Mouse (Mus musculus): Measurements from ENCODE around the gene Fam98a. TPM values are rescaled to one million over a fixed set of nuclear protein-coding genes. Genes with fewer than 3 reads are reported as not detected.

Gene Fam98a
- polyA plus RNA-seq, 1 experiment from 2014 or later: 7.9 TPM

- no peak for TF ChIP-seq CTCF (IDR thresholded peaks at IDR 0.05; ENCODE audit: low read depth)
- no peaks in the 10 kb centered on the region for H3K9me3 ChIP-seq (ENCODE audit: low read depth, low read length)
- no peak overlapping the region for H3K4me3 ChIP-seq (ENCODE audit: low read depth, low read length)
- H3K4me2 ChIP-seq: no peak overlapping the region
- no peaks in the 10 kb centered on the region for H3K36me3 ChIP-seq (ENCODE audit: insufficient read depth)
- no peaks in the 10 kb centered on the region for H3K27me3 ChIP-seq (ENCODE audit: insufficient read depth, low read length)
- DNase-seq: no peak
- 73% methylated on average over 10 of the region's 10 CpGs for WGBS
- H3K4me1 ChIP-seq (ENCODE audit: insufficient read depth): no peaks in the 10 kb centered on the region
- no peak overlapping the region for H3K9ac ChIP-seq
- ATAC-seq (ENCODE audit: insufficient read depth): no peak
- no peak overlapping the region for H3K27ac ChIP-seq (ENCODE audit: low read depth)
Measured at GRCm38 (mm10) chr17:75506708-75507641, 44.8 kb downstream of the Fam98a start.

DNA sequence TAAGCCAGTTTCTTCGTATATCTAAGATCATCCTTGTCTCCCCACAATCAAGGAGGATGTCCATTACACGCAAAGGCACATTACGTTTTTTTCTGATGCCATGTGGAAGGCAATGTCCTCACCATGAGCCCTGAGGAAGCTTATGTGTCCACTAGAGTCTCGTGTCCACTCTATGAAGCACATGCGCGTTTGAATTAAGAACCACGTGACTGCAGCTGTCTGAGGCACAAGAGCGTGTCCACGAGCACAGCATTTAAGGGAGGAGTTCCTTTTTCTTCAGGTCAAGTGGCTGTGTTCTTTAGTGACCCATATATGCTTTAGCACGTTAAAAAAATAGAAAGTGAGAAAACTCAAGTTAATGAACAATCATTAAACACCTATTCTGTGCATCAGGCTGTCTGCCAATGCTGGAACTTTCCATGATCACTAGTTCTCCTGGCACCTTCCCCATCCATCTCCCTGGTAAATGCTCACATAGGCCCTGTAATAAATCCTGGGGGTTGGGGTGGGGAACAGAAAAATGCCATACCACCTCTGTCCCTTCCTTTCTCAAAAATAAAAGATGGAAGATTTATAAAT is 45.6 kb downstream of the Fam98a start:
- DNase-seq (no peak), ATAC-seq (ENCODE audit: insufficient read depth) (no peak)
- no peak overlapping the region for H3K4me2 ChIP-seq
- H3K9me3 ChIP-seq (ENCODE audit: low read depth, low read length): no peaks in the 10 kb centered on the region
- no peaks in the 10 kb centered on the region for H3K4me1 ChIP-seq (ENCODE audit: insufficient read depth)
- no peak overlapping the region for H3K4me3 ChIP-seq (ENCODE audit: low read depth, low read length)
- H3K9ac ChIP-seq: no peak overlapping the region
- WGBS: 78% methylated on average over 10 of the region's 10 CpGs
- H3K27me3 ChIP-seq (ENCODE audit: insufficient read depth, low read length): no peaks in the 10 kb centered on the region
- H3K27ac ChIP-seq (ENCODE audit: low read depth): no peak overlapping the region
- no peak for TF ChIP-seq CTCF (IDR thresholded peaks at IDR 0.05; ENCODE audit: low read depth)
- no peaks in the 10 kb centered on the region for H3K36me3 ChIP-seq (ENCODE audit: insufficient read depth)

DNA sequence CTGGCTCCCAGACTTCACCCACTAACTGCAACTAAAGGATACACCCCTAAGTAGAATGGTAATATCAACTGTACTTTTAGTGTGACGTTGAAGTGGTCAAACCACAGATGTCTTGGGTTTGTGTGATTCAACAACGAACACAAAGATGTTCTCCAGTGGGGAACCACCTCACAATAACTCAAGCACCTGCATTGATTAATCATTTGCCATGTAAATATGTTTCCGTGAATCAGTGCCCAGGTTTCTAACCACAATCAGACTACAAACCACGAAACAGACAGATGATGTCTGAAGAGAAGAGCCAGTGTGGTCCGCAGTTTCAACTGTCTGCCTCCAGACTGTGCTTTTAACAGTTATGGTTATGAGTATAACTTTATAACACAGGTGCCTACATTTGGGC is 46.7 kb downstream of the Fam98a start:
- DNase-seq (no peak), ATAC-seq (ENCODE audit: insufficient read depth) (no peak)
- Histone ChIP-seq H3K4me2 (no peak overlapping the region), H3K9ac (no peak overlapping the region), H3K4me3 (ENCODE audit: low read depth, low read length) (no peak overlapping the region), H3K36me3 (ENCODE audit: insufficient read depth) (no peaks in the 10 kb centered on the region), H3K4me1 (ENCODE audit: insufficient read depth) (no peaks in the 10 kb centered on the region), H3K9me3 (ENCODE audit: low read depth, low read length) (no peaks in the 10 kb centered on the region), H3K27me3 (ENCODE audit: insufficient read depth, low read length) (no peaks in the 10 kb centered on the region), H3K27ac (ENCODE audit: low read depth) (no peak overlapping the region)
- WGBS: 79% methylated on average over 5 of the region's 5 CpGs
- no peak for TF ChIP-seq CTCF (IDR thresholded peaks at IDR 0.05; ENCODE audit: low read depth)

- no peak for ATAC-seq (ENCODE audit: insufficient read depth)
- H3K4me1 ChIP-seq (ENCODE audit: insufficient read depth): no peaks in the 10 kb centered on the region
- no peak overlapping the region for H3K9ac ChIP-seq
- DNase-seq: no peak
- TF ChIP-seq CTCF (IDR thresholded peaks at IDR 0.05; ENCODE audit: low read depth): no peak
- H3K4me3 ChIP-seq (ENCODE audit: low read depth, low read length): no peak overlapping the region
- H3K27ac ChIP-seq (ENCODE audit: low read depth): no peak overlapping the region
- whole genome bisulfite sequencing: 82% methylated on average over 3 of the region's 3 CpGs
- no peaks in the 10 kb centered on the region for H3K36me3 ChIP-seq (ENCODE audit: insufficient read depth)
- H3K4me2 ChIP-seq: no peak overlapping the region
- no peaks in the 10 kb centered on the region for H3K9me3 ChIP-seq (ENCODE audit: low read depth, low read length)
- H3K27me3 ChIP-seq (ENCODE audit: insufficient read depth, low read length): no peaks in the 10 kb centered on the region
Measured at GRCm38 (mm10) chr17:75503031-75503430, 48.7 kb downstream of the Fam98a start.

- Histone ChIP-seq H3K9me3 (ENCODE audit: low read depth, low read length) (no peaks in the 10 kb centered on the region), H3K4me3 (ENCODE audit: low read depth, low read length) (no peak overlapping the region), H3K36me3 (ENCODE audit: insufficient read depth) (no peaks in the 10 kb centered on the region), H3K4me1 (ENCODE audit: insufficient read depth) (no peaks in the 10 kb centered on the region), H3K4me2 (no peak overlapping the region), H3K27ac (ENCODE audit: low read depth) (no peak overlapping the region), H3K9ac (no peak overlapping the region), H3K27me3 (ENCODE audit: insufficient read depth, low read length) (no peaks in the 10 kb centered on the region)
- TF ChIP-seq CTCF (IDR thresholded peaks at IDR 0.05; ENCODE audit: low read depth): no peak
- ATAC-seq (ENCODE audit: insufficient read depth): no peak
- DNase-seq: peak; percentile 27
- 88% methylated on average over 6 of the region's 6 CpGs for WGBS
Measured at GRCm38 (mm10) chr17:75498241-75498651, 53.5 kb downstream of the Fam98a start.

DNA sequence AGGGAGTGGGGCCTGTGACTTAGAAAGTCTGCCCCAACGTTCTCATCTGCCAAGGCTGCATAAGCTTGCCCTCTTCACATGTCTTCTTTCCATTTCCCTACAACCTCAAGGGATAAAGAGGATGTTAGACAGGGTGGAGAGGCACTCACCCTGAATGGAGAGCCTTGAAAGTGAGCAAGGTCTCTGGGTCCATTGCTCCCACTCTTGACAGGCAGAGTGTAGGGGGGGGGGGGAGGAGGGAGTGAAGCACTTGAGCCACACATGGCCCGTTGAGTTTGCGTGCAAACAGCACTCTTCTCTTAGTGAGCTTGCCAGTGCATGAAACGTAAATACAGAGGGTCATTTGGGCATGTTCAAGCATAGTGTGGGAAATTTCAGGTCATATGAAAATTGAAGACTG is 56.5 kb downstream of the Fam98a start:
- Histone ChIP-seq H3K4me2 (no peak overlapping the region), H3K4me3 (ENCODE audit: low read depth, low read length) (no peak overlapping the region), H3K36me3 (ENCODE audit: insufficient read depth) (no peaks in the 10 kb centered on the region), H3K9ac (no peak overlapping the region), H3K4me1 (ENCODE audit: insufficient read depth) (no peaks in the 10 kb centered on the region), H3K27me3 (ENCODE audit: insufficient read depth, low read length) (no peaks in the 10 kb centered on the region), H3K9me3 (ENCODE audit: low read depth, low read length) (no peaks in the 10 kb centered on the region), H3K27ac (ENCODE audit: low read depth) (no peak overlapping the region)
- ATAC-seq (ENCODE audit: insufficient read depth) (no peak), DNase-seq (no peak)
- WGBS: 56% methylated on average over 4 of the region's 4 CpGs
- no peak for TF ChIP-seq CTCF (IDR thresholded peaks at IDR 0.05; ENCODE audit: low read depth)

Other genes with a start within 250 kb of the Fam98a start
- 24.5 and 30.1 TPM in 2 replicates for gene Rasgrp3, start 116.0 kb downstream of the Fam98a start, polyA plus RNA-seq (2014; fragmentation: Nextera tagmentation; extraction: Ambion mirVana)